Mouse (Mus musculus) bone marrow, adult 2 months (tissue): ENCODE results near the gene Ift81.

ENCODE experiments used
- CTCF ChIP-seq: fragments of 200-500 bp; IDR thresholded peaks from 2 replicates; pipeline ENCODE4 v1.5.1; 2011; ENCODE audit warnings: low read length, control low read depth; ENCODE audit not compliant: control insufficient read depth, insufficient read depth
- POLR2A ChIP-seq: fragments of 200-500 bp; IDR thresholded peaks from 2 replicates; pipeline ENCODE4 v1.6.1; 2011; ENCODE audit warnings: low read depth, mild to moderate bottlenecking, control low read depth, low read length, borderline replicate concordance; ENCODE audit not compliant: control insufficient read depth

DNA sequence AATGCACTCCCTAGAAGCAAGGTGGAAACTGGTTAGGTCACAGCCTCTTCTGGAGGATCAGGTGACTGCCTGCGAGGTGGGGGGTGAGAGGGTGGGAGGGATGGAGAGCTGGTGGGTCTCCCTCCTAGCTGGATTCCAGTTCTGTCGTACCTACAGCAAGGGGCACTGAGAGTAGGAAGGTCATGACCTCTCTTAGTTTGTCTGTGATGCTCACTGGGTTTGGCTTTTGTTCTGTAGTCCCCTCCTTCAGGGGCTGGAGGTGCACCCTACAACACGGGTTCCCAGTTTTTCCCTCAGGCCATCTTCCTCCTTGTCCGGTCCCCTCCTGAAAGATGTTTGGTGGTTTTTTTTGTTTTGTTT lies 110.6 kb downstream of the Ift81 start:
- TF ChIP-seq CTCF (no peak), POLR2A (no peak)
